10 mouse cellular contexts compared by ENCODE assay signal in the genomic region with DNA sequence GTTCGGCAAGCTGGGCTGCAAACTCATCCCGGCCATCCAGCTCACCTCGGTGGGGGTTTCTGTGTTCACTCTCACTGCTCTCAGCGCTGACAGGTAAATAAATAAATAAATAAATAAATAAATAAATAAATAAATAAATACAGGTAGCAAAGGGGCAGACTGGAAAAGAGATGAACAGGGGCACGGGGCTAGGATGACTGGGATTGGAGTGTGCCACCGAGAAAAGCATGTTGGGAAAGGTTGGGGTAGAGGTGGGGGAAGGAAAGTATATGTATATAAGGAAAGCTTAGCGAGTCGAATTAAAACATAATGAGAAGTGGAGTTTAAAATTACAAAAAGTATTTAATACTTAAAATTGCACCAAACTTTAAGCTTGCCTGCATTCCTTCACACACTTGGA. TPM values are rescaled to one million over a fixed set of nuclear protein-coding genes. Genes with fewer than 3 reads are reported as not detected.
DNase-seq lines count a peak whose midpoint lies in the region; ATAC-seq and TF ChIP-seq lines count a peak whose summit lies in the region.
"Had no signal": no experiment of that assay in that cellular context is flagged by ENCODE, and none has a peak within 500 bp of the region (broad histone marks: within the 10 kb centered on the region; RNA-seq: fewer than 3 reads in every experiment).

No protein-coding gene starts in this region.

- no peaks in the 10 kb centered on the region for H3K9me3 ChIP-seq in heart, embryonic 11.5 days (replicated peaks; ENCODE audit: control insufficient read depth, low read length)
- no peaks in the 10 kb centered on the region for H3K9me3 ChIP-seq in megakaryocyte, embryonic 14.5 days
- H3K9me3 ChIP-seq in limb, embryonic 14.5 days (ENCODE audit: control insufficient read depth, low read length) = no peaks in the 10 kb centered on the region

- H3K9ac ChIP-seq in heart, embryonic 11.5 days (ENCODE audit: low read depth, low read length) = no peak overlapping the region
- H3K9ac ChIP-seq in limb, embryonic 14.5 days (ENCODE audit: low read depth, low read length, severe bottlenecking) = no peak overlapping the region; the same call in 1 of the 2 replicates

- no peaks in the 10 kb centered on the region for H3K4me1 ChIP-seq in heart, embryonic 11.5 days (ENCODE audit: control insufficient read depth, insufficient read depth, low read length)
- peaks cover 10% of the 10 kb centered on the region for H3K4me1 ChIP-seq in megakaryocyte, embryonic 14.5 days
- 0 out of 2 replicates have a peak, but pooled peaks cover 4% of the 10 kb centered on the region for H3K4me1 ChIP-seq in limb, embryonic 14.5 days (ENCODE audit: control insufficient read depth, insufficient read depth, low read length)

- H3K27me3 ChIP-seq in heart, embryonic 11.5 days (ENCODE audit: control insufficient read depth, insufficient read depth, low read length) = peaks cover 10% of the 10 kb centered on the region; the same call in 1 of the 2 replicates
- H3K27me3 ChIP-seq in megakaryocyte, embryonic 14.5 days (replicated peaks) = peaks cover 14% of the 10 kb centered on the region
- H3K27me3 ChIP-seq in limb, embryonic 14.5 days (ENCODE audit: control insufficient read depth, insufficient read depth, low read length) = 0 out of 2 replicates have a peak, but pooled peaks cover 5% of the 10 kb centered on the region

- H3K4me3 ChIP-seq in heart, embryonic 11.5 days (ENCODE audit: low read depth, low read length) = peak overlapping the region; percentile 47
- peak overlapping the region; percentile 77 for H3K4me3 ChIP-seq in megakaryocyte, embryonic 14.5 days (replicated peaks)
- H3K4me3 ChIP-seq in limb, embryonic 14.5 days (replicated peaks; ENCODE audit: low read length) = peak overlapping the region; percentile 38

- no peak for DNase-seq in heart, adult 18-20 months
- no peak for DNase-seq in limb, embryonic 14.5 days (ENCODE audit: low spot score)
- DNase-seq in adrenal gland, adult (ENCODE audit: inconsistent age in 2 of 2, low spot score in 1 of 2) = no peak
- DNase-seq: kidney, adult 8-10 months; thymus, postnatal 4 days had no signal

- no peak for TF ChIP-seq POLR2A in limb, embryonic 14.5 days (IDR thresholded peaks at IDR 0.05; ENCODE audit: borderline replicate concordance, extremely low read depth, insufficient read depth, insufficient read length)

- H3K4me2 ChIP-seq in heart, embryonic 11.5 days = peak overlapping the region; percentile 86
- H3K4me2 ChIP-seq in limb, embryonic 14.5 days (replicated peaks; ENCODE audit: low read depth, low read length, severe bottlenecking) = peak overlapping the region; percentile 77

- no peak overlapping the region for H3K27ac ChIP-seq in heart, embryonic 11.5 days (ENCODE audit: low read depth, low read length)
- no peak overlapping the region for H3K27ac ChIP-seq in limb, embryonic 14.5 days (replicated peaks; ENCODE audit: low read depth, low read length)

- no peaks in the 10 kb centered on the region for H3K36me3 ChIP-seq in heart, embryonic 11.5 days (ENCODE audit: control insufficient read depth, insufficient read depth, low read length)
- no peaks in the 10 kb centered on the region for H3K36me3 ChIP-seq in megakaryocyte, embryonic 14.5 days (replicated peaks; ENCODE audit: low read length)
- no peaks in the 10 kb centered on the region for H3K36me3 ChIP-seq in limb, embryonic 14.5 days (ENCODE audit: control insufficient read depth, insufficient read depth, low read length)

- no peak for ATAC-seq in heart, embryonic 11.5 days (replicated peaks; ENCODE audit: insufficient number of reproducible peaks, low FRiP score, low TSS enrichment)
- no peak for ATAC-seq in megakaryocyte, adult 5-6 weeks (ENCODE audit: poor library complexity, severe bottlenecking)
- ATAC-seq in limb, embryonic 14.5 days (ENCODE audit: low FRiP score, low read depth) = no peak
- ATAC-seq in erythroblast, adult 5-6 weeks (replicated peaks; ENCODE audit: low FRiP score, poor library complexity, severe bottlenecking) = no peak
- no peak for ATAC-seq in inflammation-experienced regulatory T-cells, adult 6 months

- WGBS in heart, embryonic 11.5 days (ENCODE audit: insufficient replicate concordance) = 22% methylated on average over 8 of the region's 8 CpGs
- WGBS in limb, embryonic 14.5 days = 18% methylated on average over 8 of the region's 8 CpGs

RNA-seq across cellular contexts. Expression of a gene that starts 42.6 kb away (rescaled TPM):
- polyA plus RNA-seq in heart, embryonic 11.5 days (2014; fragmentation: Nextera tagmentation; extraction: Ambion mirVana) = not detected in 2 replicates
- not detected for total RNA-seq in heart, adult 18-20 months (2021)
- polyA plus RNA-seq in megakaryocyte, embryonic 14.5 days (2012; ENCODE audit: insufficient read depth, low replicate concordance) = 3.1 TPM in 1 of 2 replicates, not detected in the other
- not detected in 2 replicates for total RNA-seq in megakaryocyte, adult 5-6 weeks (2015)
- not detected in 2 replicates for total RNA-seq in megakaryocyte, adult 5-6 weeks (2017)
- 0.09 TPM in 1 of 2 replicates, not detected in the other for polyA plus RNA-seq in limb, embryonic 14.5 days (2012; rRNA removed)
- 0.14 TPM in 1 of 2 replicates, not detected in the other for polyA plus RNA-seq in limb, embryonic 14.5 days (2014; fragmentation: Nextera tagmentation; extraction: Ambion mirVana)
- not detected in 2 replicates for total RNA-seq in erythroblast, adult 5-6 weeks (2015; ENCODE audit: low replicate concordance)
- not detected in 2 replicates for total RNA-seq in erythroblast, adult 5-6 weeks (2017; ENCODE audit: low replicate concordance)
- not detected for polyA plus RNA-seq in inflammation-experienced regulatory T-cells, adult 6 months (2017; shearing (Covaris generic))

RNA-seq across cellular contexts. Expression of a gene that starts 55.2 kb away (rescaled TPM):
- polyA plus RNA-seq in heart, embryonic 11.5 days (2014; fragmentation: Nextera tagmentation; extraction: Ambion mirVana) = 0.19 and 0.31 TPM in 2 replicates
- not detected for total RNA-seq in heart, adult 18-20 months (2021)
- not detected in 2 replicates for polyA plus RNA-seq in megakaryocyte, embryonic 14.5 days (2012; ENCODE audit: insufficient read depth, low replicate concordance)
- not detected in 2 replicates for total RNA-seq in megakaryocyte, adult 5-6 weeks (2015)
- total RNA-seq in megakaryocyte, adult 5-6 weeks (2017) = 0.73 TPM in 1 of 2 replicates, not detected in the other
- 0.37 and 0.38 TPM in 2 replicates for polyA plus RNA-seq in limb, embryonic 14.5 days (2012; rRNA removed)
- 0.33 TPM in 1 of 2 replicates, not detected in the other for polyA plus RNA-seq in limb, embryonic 14.5 days (2014; fragmentation: Nextera tagmentation; extraction: Ambion mirVana)
- total RNA-seq in erythroblast, adult 5-6 weeks (2015; ENCODE audit: low replicate concordance) = not detected in 2 replicates
- 0.60 and 3.1 TPM in 2 replicates for total RNA-seq in erythroblast, adult 5-6 weeks (2017; ENCODE audit: low replicate concordance)
- polyA plus RNA-seq in inflammation-experienced regulatory T-cells, adult 6 months (2017; shearing (Covaris generic)) = not detected

RNA-seq across cellular contexts. Expression of a gene that starts 55.3 kb away (rescaled TPM):
- 91.8 and 93.6 TPM in 2 replicates for polyA plus RNA-seq in heart, embryonic 11.5 days (2014; fragmentation: Nextera tagmentation; extraction: Ambion mirVana)
- 10 to 100 TPM; 27.2 to 30.8 TPM for total RNA-seq in heart, adult 18-20 months (2021)
- polyA plus RNA-seq in megakaryocyte, embryonic 14.5 days (2012; ENCODE audit: insufficient read depth, low replicate concordance) = 12.4 and 15.5 TPM in 2 replicates
- total RNA-seq in megakaryocyte, adult 5-6 weeks (2015) = 71.7 and 92.2 TPM in 2 replicates
- total RNA-seq in megakaryocyte, adult 5-6 weeks (2017) = 60.9 and 72.9 TPM in 2 replicates
- 75.2 and 79.6 TPM in 2 replicates for polyA plus RNA-seq in limb, embryonic 14.5 days (2012; rRNA removed)
- polyA plus RNA-seq in limb, embryonic 14.5 days (2014; fragmentation: Nextera tagmentation; extraction: Ambion mirVana) = 95.9 and 103 TPM in 2 replicates
- 25.3 and 32.1 TPM in 2 replicates for total RNA-seq in erythroblast, adult 5-6 weeks (2015; ENCODE audit: low replicate concordance)
- total RNA-seq in erythroblast, adult 5-6 weeks (2017; ENCODE audit: low replicate concordance) = 20.6 and 29.3 TPM in 2 replicates
- polyA plus RNA-seq in inflammation-experienced regulatory T-cells, adult 6 months (2017; shearing (Covaris generic)) = 100 to 1,000 TPM in 2 of 3 experiments, 10 to 100 TPM in 1; 98.9 to 119 (median 106) TPM
